Mouse (Mus musculus) ES-Bruce4 (cell line): ENCODE data around the gene Prss27. TPM values are rescaled to one million over a fixed set of nuclear protein-coding genes. Genes with fewer than 3 reads are reported as not detected.
A peak's percentile ranks its signal among the peaks of the same experiment; 100 is the strongest.

Source experiments
- H3K27ac ChIP-seq: 2 replicates; pipeline ENCODE4 v1.5.1; 2012; ENCODE audit warnings: low read length, inconsistent platforms; ENCODE audit not compliant: insufficient read depth
- H3K27me3 ChIP-seq: 2 replicates; pipeline ENCODE4 v1.6.1; 2012; ENCODE audit warnings: mild to moderate bottlenecking, low read length, inconsistent platforms; ENCODE audit not compliant: control insufficient read depth, poor library complexity, insufficient read depth, severe bottlenecking
- H3K36me3 ChIP-seq: 2 replicates; pipeline ENCODE4 v1.6.1; 2012; ENCODE audit warnings: inconsistent platforms, mild to moderate bottlenecking, low read length, moderate library complexity; ENCODE audit not compliant: control insufficient read depth, poor library complexity, insufficient read depth, severe bottlenecking
- H3K4me1 ChIP-seq: one replicate; pipeline ENCODE4 v1.8.1; 2011; ENCODE audit warnings: low read length; ENCODE audit not compliant: control insufficient read depth, insufficient read depth
- H3K4me3 ChIP-seq: 2 replicates; pipeline ENCODE4 v1.5.1; 2011; ENCODE audit warnings: low read depth, mild to moderate bottlenecking, low read length
- H3K9ac ChIP-seq: 2 replicates; pipeline ENCODE4 v1.6.1; 2012; ENCODE audit warnings: low read depth, mild to moderate bottlenecking, inconsistent platforms; ENCODE audit not compliant: poor library complexity, severe bottlenecking
- H3K9me3 ChIP-seq: replicated peaks from 2 replicates; pipeline ENCODE4 v1.6.1; 2012; ENCODE audit warnings: mild to moderate bottlenecking, low read length, inconsistent platforms; ENCODE audit not compliant: control insufficient read depth, poor library complexity, insufficient read depth, severe bottlenecking
- CTCF ChIP-seq: IDR thresholded peaks from one replicate; pipeline ENCODE4 v1.8.1; 2011; ENCODE audit warnings: low read depth, low read length
- EP300 ChIP-seq: IDR thresholded peaks from 2 replicates; pipeline ENCODE4 v1.6.1; 2011; ENCODE audit warnings: low read depth, low read length; ENCODE audit not compliant: insufficient read depth
- POLR2A ChIP-seq: IDR thresholded peaks from one replicate; pipeline ENCODE4 v1.8.1; 2011; ENCODE audit warnings: low read length; ENCODE audit not compliant: insufficient read depth
- polyA plus RNA-seq: library from polyadenylated mRNA; stranded (reverse); fragments of >200 nt; gene quantifications from 2 replicates; pipeline ENCODE4 v1.2.4, GENCODE M21; 2011; ENCODE audit warnings: low read depth; ENCODE audit not compliant: missing spikeins, insufficient read depth, insufficient read length

The Prss27 gene
- polyA plus RNA-seq, 1 experiment: not detected

GRCm38 (mm10) chr17:24044482-24044881 is 6.5 kb downstream of the Prss27 start:
- Histone ChIP-seq H3K9ac (no peak overlapping the region), H3K4me3 (no peak overlapping the region), H3K4me1 (peaks cover 3% of the 10 kb centered on the region), H3K36me3 (no peaks in the 10 kb centered on the region), H3K27ac (no peak overlapping the region), H3K9me3 (no peaks in the 10 kb centered on the region), H3K27me3 (no peaks in the 10 kb centered on the region)
- peak; percentile 48 for TF ChIP-seq CTCF
- TF ChIP-seq POLR2A: no peak
- 0 out of 2 replicates have a peak, but pooled peaks have one; percentile 12 for TF ChIP-seq EP300

- no peak overlapping the region for H3K4me3 ChIP-seq
- H3K36me3 ChIP-seq: 0 out of 2 replicates have a peak, but pooled peaks cover 3% of the 10 kb centered on the region
- H3K4me1 ChIP-seq: peaks cover 3% of the 10 kb centered on the region
- no peaks in the 10 kb centered on the region for H3K9me3 ChIP-seq
- TF ChIP-seq EP300 (no peak), POLR2A (no peak), CTCF (no peak)
- no peaks in the 10 kb centered on the region for H3K27me3 ChIP-seq
- H3K27ac ChIP-seq: no peak overlapping the region
- H3K9ac ChIP-seq: no peak overlapping the region
Measured at GRCm38 (mm10) chr17:24045608-24046007, 7.7 kb downstream of the Prss27 start.

GRCm38 (mm10) chr17:24046026-24046425 is 8.1 kb downstream of the Prss27 start:
- no peaks in the 10 kb centered on the region for H3K27me3 ChIP-seq
- no peak overlapping the region for H3K27ac ChIP-seq
- H3K4me3 ChIP-seq: no peak overlapping the region
- no peak overlapping the region for H3K9ac ChIP-seq
- peaks cover 3% of the 10 kb centered on the region for H3K4me1 ChIP-seq
- peaks cover 3% of the 10 kb centered on the region; the same call in 1 of the 2 replicates for H3K36me3 ChIP-seq
- TF ChIP-seq EP300: 0 out of 2 replicates have a peak, but pooled peaks have one; percentile 74
- TF ChIP-seq POLR2A: no peak
- H3K9me3 ChIP-seq: no peaks in the 10 kb centered on the region

GRCm38 (mm10) chr17:24048053-24048452 is 10.1 kb downstream of the Prss27 start:
- H3K4me1 ChIP-seq: peaks cover 3% of the 10 kb centered on the region
- no peaks in the 10 kb centered on the region for H3K27me3 ChIP-seq
- H3K36me3 ChIP-seq: peaks cover 3% of the 10 kb centered on the region; the same call in 1 of the 2 replicates
- no peak overlapping the region for H3K4me3 ChIP-seq
- no peak overlapping the region for H3K9ac ChIP-seq
- TF ChIP-seq POLR2A: no peak
- no peak for TF ChIP-seq CTCF
- TF ChIP-seq EP300: no peak
- H3K27ac ChIP-seq: no peak overlapping the region
- H3K9me3 ChIP-seq: no peaks in the 10 kb centered on the region

GRCm38 (mm10) chr17:24049008-24049407 is 11.1 kb downstream of the Prss27 start:
- peaks cover 3% of the 10 kb centered on the region for H3K4me1 ChIP-seq
- no peaks in the 10 kb centered on the region for H3K27me3 ChIP-seq
- TF ChIP-seq POLR2A: no peak
- no peak for TF ChIP-seq CTCF
- TF ChIP-seq EP300: no peak
- peaks cover 6% of the 10 kb centered on the region; the same call in 1 of the 2 replicates for H3K36me3 ChIP-seq
- no peak overlapping the region for H3K27ac ChIP-seq
- H3K4me3 ChIP-seq: no peak overlapping the region
- no peaks in the 10 kb centered on the region for H3K9me3 ChIP-seq
- no peak overlapping the region for H3K9ac ChIP-seq

GRCm38 (mm10) chr17:24056636-24057625 is 19.0 kb downstream of the Prss27 start:
- Histone ChIP-seq H3K36me3 (peaks cover 41% of the 10 kb centered on the region), H3K9ac (no peak overlapping the region), H3K27ac (no peak overlapping the region), H3K4me1 (no peaks in the 10 kb centered on the region), H3K9me3 (no peaks in the 10 kb centered on the region), H3K27me3 (no peaks in the 10 kb centered on the region), H3K4me3 (no peak overlapping the region)
- no peak for TF ChIP-seq CTCF
